Mouse (Mus musculus) right cerebral cortex, adult 18-20 months (tissue): ENCODE measurements around the gene Sumo1.
"Not testable (repeated sequence)": the region's sequence is repeated elsewhere in the genome, so short reads cannot be mapped to it uniquely, and the experiment has no call there.

Source experiments
- DNase-seq: peaks from one replicate; pipeline ENCODE4 v3.0.0; 2022; ENCODE audit warnings: mixed read lengths

Sumo1 gene

DNA sequence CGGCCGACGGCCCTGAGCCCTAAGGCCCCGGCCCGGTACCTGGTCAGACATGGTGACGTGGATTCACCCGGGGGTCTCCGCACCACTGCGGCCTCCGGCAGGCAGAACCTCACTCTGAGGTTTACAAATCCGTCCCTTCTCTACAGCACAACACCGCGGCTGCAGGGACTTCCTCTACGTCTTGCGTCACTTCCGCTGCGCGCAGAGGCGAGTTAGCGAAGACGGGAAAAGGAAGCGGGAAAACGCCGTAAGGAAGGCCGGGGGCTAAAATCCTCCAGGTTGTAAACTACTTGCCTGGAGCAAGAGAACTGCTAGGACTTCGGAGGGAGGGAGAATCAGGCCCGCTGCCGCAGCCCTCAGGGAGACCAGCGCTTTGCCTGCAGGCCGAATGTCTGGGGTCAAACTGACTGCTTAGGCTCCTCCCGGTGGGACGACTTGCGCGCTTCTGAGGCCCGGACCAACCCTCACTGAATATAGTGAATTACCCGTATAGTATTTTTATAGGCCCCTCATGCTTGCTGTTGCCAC is at the start of gene Sumo1:
Gene Sumo1, minus strand, starts transcription at position 194 of the 528 bp plus-strand sequence.
- peak; percentile 93 for DNase-seq

DNA sequence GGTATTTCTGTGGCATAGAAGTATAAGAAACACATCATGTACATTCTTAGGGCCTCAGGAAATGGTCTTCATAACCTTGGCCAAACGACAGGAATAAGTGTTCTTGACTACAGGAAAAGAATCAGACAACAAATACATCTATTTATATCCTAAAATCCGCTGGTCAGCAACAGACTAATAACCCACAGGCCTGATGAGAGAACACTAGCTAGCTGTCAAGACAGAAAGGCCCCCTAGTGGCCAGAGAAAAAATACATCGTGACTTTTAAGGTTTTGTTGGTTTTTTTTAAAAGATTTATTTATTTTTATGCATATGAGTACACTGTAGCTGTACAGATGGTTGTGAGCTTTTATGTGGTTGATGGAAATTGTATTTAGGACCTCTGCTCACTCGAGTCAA is 49.3 kb upstream of the Sumo1 start:
- DNase-seq, result peak; percentile 4

DNA sequence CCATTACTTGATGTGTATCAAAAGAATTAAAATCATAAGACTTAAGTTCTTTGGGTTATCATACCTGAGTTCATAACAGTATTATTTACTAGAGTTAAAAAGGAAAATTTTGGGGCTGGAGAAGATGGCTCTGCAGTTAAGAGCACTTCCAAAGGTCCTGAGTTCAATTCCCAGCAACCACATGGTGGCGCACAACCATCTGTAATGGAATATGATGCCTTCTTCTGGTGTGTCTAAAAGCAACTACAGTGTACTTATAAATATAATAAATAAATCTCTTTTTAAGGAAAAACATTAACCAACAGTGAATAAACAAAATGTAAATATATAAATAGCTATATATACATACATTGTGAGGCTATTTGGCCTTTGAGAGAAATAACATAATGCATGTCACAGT is 31.1 kb upstream of the Sumo1 start:
- no peak for DNase-seq

DNA sequence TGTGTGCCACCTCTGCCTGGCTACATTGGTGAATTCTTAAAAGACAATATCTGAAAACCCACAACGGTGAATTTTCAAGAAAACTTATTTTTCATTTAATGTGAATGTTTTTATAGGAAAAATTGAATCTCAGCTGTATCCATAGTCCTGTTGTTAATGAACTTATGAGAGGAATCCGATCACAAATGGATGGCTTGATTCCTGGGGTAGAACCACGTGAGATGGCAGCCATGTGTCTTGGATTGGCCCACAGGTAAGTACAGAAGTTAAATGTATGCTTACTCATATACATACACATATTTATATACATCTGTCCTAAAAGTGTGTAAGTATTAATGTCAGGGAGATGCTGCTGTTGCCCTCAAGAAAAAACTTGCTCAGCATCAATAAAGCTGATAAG is 27.6 kb upstream of the Sumo1 start:
- DNase-seq, result no peak

DNA sequence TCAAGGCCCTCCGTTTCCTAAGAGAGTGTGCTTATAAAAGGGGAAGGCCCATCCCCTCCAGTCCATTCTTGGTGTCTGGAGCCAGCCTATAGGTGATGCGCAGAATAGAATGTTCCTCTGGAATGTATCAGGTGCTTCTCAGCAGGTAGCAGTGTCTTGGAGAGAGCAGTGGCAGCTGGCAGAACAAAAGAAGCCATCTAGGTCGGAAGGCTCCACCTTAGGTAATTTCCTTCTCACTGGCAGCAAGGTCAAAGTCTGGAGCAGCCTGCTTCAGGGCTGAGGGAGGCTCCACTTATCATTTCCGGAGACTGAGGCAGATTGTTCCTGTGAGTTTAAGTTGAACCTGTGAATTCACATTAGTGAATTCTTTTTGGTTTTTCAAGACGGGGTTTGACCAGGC is 27.1 kb upstream of the Sumo1 start:
- DNase-seq, result no peak

DNA sequence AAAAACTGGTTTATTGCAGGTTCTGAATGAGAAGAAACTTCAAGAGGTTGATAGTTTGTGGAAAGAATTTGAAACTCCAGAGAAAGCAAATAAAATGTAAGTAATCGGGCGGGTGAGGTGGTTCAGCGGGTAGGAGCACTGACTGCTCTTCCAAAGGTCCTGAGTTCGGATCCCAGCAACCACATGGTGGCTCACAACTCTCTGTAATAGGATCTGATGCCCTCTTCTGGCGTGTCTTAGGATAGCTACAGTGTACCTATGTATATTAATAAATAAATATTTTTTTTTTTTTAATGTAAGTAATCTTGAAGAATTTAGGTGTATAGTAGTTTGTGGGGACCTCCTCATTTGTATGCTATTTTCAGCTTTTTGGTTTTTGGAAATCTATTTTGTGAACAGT is 19.8 kb upstream of the Sumo1 start:
- DNase-seq, result no peak

DNA sequence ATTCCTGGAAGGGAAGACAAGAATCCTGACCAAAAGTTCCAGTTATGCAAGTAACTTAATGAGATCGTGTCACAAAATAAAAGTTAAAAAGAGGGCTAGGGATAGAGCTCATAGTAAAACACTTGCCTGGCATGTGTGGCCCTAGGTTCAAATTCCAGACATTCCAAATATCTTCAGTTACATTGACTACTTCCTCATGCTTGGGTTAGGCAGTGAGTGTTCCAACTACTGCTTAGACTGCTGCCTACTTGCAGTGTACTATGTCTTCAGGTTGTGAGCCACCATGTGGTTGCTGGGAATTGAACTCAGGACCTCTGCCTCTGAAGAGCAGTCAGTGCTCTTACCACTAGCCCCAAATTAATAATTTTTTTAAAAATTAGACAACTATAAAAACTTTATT is 16.9 kb upstream of the Sumo1 start:
- no peak for DNase-seq

DNA sequence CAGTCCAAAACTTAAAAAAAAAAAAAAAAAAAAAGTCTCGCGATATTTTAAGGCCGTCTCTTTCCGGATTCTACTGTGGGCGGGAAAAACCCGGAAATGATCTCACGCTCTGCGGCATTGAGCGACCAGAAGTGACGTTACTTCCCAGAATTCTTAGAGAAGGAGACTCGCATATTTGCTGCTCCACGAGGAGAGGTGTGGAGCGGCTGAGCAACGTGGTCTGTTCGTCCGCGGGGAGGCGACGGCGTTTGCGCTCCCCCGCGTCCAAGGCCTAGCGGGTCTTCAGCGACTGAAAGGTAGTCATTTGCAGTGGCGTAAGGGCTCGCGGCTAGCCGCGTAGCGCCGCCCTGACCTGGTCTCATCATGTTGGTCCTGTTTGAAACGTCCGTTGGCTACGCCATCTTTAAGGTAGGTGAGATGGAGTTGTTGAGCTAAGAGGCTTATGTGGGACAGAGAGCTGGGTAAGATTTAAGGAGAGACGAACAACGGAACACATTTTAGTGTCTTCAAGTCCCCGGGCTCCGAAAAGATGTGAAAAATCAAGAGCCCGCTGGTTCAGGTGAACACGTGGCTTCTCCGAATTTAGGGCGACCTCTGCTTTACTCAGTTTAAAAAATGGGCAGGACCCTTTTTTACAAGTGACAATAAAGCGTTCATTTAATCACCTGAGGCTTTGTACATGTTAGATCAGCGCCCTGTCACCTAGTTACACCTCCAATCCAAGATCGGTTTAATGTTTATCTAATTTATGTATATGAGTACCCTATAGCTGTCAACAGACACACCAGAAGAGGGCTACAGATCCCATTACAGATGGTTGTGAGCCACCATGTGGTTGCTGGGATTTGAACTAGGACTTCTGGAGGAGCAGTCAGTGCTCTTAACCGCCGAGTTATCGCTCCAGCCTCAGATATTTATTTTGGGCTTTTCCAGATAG is 14.5 kb upstream of the Sumo1 start, which contains the start of gene Nop58:
Gene Nop58, plus strand, starts transcription at position 153 of the 937 bp plus-strand sequence.
- DNase-seq, result peak; percentile 95

DNA sequence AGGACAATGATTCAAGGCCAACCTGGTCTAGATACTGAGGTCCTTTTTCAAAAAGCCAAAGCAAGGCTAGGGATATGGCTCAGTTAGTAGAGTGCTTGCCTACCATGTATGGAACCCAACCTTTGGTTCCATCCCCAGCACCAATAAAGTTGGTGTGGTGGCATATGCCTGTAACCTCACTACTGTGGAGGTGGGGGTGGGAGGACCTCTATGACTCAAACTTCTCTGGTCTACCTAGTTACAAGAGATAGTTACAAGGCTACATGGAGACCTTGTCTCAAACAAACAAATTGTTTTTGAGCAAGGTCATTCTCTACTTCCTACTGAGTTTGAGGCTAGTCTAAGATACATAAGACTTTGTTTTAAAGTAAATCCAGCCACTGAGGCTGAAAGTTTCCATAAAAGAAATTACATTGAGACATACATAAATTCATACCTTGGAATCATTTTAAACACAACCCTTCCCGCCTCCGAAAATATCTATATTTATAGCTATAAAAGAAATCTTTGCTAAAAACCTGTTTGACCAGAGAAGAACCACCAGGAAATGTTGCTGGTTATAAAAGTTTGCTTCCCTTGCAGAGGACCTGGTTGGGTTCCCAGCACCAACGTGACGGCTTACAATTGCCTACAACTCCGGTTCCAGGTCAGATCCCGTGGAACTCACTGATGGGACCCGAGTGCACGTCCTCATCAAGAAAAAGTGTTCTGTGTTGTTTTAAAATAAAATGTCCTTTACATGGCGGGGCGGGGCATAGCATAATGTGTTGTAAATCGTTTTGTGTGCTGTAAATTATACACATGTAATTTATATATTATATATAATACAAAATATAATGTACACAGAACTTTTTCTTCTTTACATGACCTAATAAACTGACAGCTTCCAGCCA is 13.5 kb upstream of the Sumo1 start:
- peak; percentile 9 for DNase-seq

DNA sequence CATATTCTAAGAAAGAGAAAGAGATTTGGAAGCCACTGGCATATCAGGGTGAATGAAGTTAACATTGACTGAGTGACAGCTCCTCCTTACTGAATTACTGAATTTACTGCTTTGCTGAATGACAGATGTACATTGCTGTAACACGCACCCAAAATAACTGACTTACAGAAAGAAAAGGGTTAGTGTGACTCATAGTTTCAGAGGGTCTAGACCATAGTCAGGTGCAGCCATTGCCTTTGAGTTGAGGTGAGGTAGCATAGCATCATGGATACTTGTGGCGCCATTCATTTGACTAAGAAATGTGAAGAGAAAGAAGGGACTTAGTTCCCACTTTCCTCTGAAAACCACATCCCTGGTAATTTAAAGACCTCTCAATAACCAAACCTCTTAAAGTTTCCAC is 3.0 kb upstream of the Sumo1 start:
- DNase-seq, result no peak

DNA sequence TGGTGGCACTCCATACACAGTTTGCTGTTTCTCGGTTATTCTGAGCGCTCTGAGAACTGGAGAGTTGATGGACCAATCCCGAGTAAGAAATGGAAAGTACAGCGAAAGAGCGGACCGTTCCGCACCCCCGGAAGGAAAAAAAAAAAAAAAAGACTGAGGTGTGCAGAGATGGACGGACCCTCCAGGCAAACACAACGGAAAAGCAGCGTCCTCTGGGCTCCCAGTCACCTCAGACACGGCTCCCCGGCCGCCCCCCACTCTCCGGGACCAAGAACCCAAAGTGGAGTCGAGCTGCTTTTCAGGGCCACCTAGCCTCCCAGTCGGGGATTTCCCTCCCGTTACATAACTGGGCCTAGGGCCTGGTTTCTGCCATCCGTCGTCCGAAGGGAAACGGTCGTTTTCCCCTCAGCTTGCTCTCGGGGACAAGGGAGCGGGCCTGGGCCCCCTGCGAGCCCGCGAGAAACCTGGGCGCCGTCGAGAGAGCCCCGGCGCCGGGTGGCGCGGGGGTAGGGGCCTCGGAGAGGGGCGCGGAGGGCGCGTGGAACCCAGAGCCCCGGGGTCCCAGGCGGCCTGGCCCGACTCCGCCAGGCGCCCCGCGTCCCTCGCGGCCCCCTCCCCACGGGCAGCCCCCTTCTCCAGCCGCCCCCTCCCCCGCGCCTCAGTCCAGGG is 538 bp downstream of the Sumo1 start:
- DNase-seq, result peak; percentile 37

DNA sequence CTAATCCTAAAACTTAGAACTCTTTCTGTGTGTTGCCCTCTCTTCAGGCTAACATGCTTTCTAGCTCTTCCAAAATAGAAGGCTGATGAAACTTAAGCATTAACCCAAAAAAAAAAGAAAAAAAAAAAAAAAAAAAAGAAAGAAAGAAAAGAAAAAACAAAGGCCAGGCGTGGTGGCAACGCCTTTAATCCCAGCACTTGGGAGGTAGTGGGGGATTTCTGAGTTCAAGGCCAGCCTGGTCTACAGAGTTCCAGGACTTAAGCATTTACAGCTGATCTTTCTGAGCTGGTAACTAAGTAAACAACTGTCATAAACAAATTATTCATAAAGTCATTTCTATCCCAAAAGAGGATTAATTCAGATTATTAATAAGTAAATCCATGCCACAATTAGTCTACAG is 1.8 kb downstream of the Sumo1 start:
- DNase-seq, result no peak

DNA sequence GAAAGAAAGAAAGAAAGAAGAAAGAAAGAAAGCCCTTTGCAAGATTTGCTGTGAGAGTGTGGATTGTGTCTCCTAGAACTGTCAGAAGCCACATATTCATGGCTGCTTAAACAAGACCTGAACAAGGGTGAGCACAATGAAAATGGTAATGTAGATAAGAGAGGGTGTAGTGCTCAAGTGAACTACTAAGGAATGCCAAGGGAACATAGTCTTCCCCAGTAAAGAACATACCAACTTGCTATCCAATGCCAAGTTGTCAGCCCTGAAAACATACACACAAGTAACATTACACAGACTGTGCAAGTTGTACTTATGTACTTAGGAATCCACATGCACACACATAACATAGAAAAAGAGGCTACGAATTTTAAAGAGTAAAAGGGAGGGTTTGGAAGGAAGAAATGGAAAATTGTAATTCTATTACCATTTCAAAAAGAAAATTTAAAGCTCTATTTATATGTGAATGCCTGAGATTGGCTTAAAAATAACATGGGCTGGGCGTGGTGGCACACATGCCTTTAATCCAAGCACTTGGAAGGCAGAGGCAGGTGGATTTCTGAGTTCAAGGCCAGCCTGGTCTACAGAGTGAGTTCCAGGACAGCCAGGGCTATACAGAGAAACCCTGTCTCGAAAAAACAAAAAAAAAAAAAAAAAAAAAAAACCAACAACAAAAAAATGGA is 7.0 kb downstream of the Sumo1 start:
- DNase-seq, result no peak

DNA sequence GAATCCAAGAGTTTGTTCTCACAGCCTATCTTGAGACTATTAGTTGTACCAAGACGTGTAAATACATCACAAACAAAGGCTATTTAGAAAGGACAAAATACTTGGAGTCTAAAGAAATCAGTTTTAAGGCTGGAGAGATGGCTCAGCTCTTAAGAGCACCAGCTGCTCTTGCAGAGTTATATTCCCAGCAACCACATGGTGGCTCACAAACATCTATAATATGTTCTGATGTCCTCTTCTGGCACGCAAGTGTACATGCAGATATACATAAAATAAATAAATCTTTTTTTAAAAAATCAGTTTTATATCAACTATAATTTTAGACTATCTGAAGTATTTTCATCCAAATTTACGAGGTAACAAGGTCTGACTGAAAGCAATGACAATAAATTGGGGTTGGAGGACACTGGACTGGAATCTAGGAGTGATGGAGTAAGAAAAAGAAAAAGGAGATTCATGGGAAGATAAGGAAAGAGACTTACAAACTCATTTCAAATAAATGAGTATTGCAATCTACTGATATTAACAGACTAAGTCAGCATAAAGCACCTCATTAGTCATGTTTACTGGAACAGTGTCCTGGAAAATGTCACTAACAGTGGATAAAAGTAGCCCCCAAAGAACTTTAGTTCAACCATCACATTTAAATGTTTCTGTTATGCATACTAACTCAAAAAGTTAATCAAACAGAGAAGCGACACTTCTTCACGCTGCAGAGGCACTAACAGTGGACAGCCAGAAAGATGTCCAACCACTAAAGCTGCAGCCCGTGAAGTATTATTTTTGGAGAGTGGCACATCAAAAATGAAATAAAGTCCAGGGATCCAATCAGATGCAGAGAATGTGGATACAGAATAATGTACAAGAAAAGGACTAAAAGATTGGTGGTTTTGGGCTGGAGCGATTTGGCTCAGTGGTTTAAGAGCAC is 14.1 kb downstream of the Sumo1 start:
- no peak for DNase-seq

DNA sequence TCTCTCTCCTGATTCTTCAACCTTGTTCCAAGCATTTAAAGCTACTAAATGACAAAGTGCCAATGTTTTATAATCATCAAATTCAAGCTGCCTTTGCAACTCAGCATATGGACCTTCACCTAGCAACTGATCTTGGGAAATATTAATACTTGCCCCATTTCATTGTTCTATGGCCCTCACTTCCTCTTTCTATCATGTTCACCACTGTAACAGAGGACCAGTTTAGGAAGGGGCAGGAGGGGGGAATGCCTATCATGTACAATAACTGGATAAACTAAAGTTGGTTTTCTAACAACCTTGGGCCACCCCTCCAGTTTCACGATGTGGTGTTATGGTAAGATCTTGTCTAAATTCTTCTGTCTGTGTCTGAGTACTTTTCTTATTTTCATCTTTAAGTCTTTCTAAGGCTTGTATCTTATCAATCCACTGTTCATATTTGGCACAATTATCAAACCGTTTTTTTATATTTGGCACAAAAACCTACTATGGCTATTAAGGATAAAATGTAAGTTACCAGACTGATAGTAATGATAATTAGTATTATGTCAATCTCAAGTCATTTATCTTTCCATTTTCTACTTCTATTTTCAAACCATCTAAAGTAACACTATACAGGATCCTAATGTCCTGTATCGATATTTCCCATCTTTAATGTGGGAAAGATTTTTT is 17.3 kb downstream of the Sumo1 start:
- no peak for DNase-seq

DNA sequence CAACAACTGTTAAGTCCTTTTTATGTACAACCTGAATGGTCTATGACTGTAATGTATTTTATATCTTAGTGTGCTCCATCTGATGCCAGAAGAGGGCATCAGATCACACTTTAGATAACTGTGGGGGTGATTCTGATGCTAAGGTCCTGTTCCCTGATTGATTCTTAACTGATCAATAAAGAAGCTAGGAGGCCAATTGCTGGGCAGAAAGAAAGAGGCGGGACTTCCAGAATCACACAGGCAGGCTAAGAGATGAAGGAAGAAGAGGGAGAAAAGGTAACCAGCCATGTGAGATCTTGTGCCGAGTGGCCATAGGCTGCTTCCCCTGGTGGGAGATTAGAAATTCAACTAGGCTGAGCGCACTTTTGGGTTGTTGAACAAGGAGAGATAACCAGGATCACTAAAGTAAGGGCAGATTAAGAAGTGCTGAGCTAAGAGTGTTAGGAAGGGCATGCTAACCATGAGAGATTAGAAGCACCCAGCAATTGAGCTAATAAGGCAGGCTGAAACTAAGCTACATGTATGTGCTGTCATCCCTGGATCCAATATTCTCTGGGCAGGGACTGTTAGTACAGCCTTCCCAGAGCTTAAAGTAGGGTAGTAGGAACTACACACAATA is 19.3 kb downstream of the Sumo1 start:
- no peak for DNase-seq

DNA sequence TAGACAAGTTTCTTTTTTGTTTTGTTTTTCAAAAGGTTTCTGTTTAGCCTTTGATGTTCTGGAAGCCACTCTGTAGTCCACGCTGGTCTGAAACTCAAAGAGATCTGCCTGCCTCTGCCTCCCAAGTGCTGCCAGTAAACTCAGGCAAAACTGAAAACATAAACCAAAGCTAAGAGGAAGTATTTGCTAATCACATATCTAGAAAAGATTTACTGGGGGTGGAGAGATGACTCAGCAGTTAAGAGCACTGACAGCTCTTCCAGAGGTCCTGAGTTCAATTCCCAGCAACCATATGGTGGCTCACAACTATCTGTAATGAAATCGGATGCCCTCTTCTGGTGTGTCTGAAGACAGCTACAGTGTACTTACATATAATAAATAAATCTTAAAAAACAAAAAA is 24.1 kb downstream of the Sumo1 start:
- not testable (repeated sequence) for DNase-seq

DNA sequence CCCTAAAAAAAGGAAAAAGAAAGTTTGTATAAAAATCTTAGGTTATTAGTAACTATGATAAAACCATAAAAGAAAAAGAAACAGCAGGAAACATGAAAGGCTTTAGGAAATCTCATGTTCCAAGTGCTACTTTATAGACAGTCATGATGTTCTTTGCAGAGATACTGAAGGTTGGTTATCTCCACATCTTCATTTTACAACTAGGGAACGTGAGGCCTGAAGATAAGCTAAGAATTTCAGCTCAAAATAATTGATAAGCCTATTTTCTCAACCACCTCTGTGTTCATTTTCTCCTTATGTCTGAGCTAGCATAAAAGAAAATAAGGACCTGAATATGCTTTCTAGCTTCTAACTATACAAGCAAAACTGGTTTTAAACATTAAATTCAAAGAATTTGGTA is 28.1 kb downstream of the Sumo1 start:
- no peak for DNase-seq

DNA sequence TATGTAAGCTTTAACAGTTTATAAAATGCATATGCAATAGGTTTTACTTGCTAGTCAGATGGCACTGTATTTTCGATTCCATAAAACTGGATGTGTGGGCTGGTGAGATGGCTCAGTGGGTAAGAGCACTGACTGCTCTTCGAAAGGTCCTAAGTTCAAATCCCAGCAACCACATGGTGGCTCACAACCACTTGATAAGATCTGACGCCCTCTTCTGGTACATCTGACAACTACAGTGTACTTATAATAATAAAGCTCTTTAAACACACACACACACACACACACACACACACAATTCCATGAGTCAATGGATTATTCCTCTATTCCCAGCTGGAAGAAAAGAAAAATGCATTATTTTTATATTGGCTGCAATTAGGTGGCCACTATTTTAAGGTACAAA is 32.3 kb downstream of the Sumo1 start:
- DNase-seq, result no peak

DNA sequence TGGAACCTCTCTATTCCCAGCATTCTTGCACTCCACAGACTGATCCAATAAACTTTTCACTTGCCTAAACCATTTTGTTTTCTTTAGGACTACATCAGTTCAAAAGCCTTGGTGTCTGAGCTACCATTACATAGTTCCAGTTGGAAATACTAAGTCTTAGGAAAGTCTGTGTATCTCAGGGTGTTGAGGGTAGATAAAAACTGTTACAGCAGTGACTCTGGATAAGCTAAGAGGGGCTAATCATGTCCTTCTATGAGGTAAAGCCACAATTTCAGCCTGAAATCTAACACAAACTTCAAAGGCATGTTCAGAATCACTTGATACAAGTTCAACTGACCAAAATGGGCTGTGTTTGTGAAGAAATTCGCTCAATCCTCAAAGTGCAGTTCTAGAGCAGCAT is 34.3 kb downstream of the Sumo1 start:
- DNase-seq, result no peak
